Mouse (Mus musculus) thymus, postnatal 0 days (tissue): ENCODE measurements at regions not wholly inside any gene's neighbourhood (a gene's known extent, or its start where the extent isn't known, plus 50 kb on each side); places are given as distances from the start of the nearest gene placed in this dataset.
"Not testable (repeated sequence)": the region's sequence is repeated elsewhere in the genome, so short reads cannot be mapped to it uniquely, and the experiment has no call there.

Source experiments
- DNase-seq: peaks from one replicate; pipeline ENCODE4 v3.0.0-alpha.2; 2015; ENCODE audit warnings: low spot score

- no peak for DNase-seq
These were observed 55.6 kb upstream of the Zfp366 start for GRCm38 (mm10) chr13:99128979-99129378.

- no peak for DNase-seq
These were observed 56.3 kb upstream of the Zfp366 start for GRCm38 (mm10) chr13:99128284-99128691.

- DNase-seq: no peak
These were observed 56.9 kb upstream of the Zfp366 start for GRCm38 (mm10) chr13:99127716-99128115.

- DNase-seq: not testable (repeated sequence)
These were observed 57.7 kb upstream of the Zfp366 start for GRCm38 (mm10) chr13:99126971-99127370.

GRCm38 (mm10) chr13:99126538-99126937, 58.1 kb upstream of the Zfp366 start:
- no peak for DNase-seq

GRCm38 (mm10) chr13:99125946-99126345, 58.7 kb upstream of the Zfp366 start:
- peak; percentile 35 for DNase-seq

GRCm38 (mm10) chr13:99124894-99125570, 59.6 kb upstream of the Zfp366 start:
- DNase-seq: no peak

GRCm38 (mm10) chr13:99124141-99124540, 60.5 kb upstream of the Zfp366 start:
- DNase-seq: no peak

- DNase-seq: no peak
These were observed 61.0 kb upstream of the Zfp366 start for GRCm38 (mm10) chr13:99123476-99124140.

GRCm38 (mm10) chr13:99122539-99122938, 62.1 kb upstream of the Zfp366 start:
- DNase-seq: not testable (repeated sequence)

- no peak for DNase-seq
These were observed 63.5 kb upstream of the Zfp366 start for GRCm38 (mm10) chr13:99121096-99121495.

GRCm38 (mm10) chr13:99119941-99120340, 64.7 kb upstream of the Zfp366 start:
- DNase-seq: no peak

GRCm38 (mm10) chr13:99118901-99119300, 65.7 kb upstream of the Zfp366 start:
- DNase-seq: no peak

- DNase-seq: no peak
These were observed 69.1 kb upstream of the Zfp366 start for GRCm38 (mm10) chr13:99115541-99115940.

- DNase-seq: no peak
These were observed 70.1 kb upstream of the Zfp366 start for GRCm38 (mm10) chr13:99114565-99114964.

- DNase-seq: no peak
These were observed 72.8 kb upstream of the Zfp366 start for GRCm38 (mm10) chr13:99111736-99112386.

- no peak for DNase-seq
These were observed 76.6 kb upstream of the Zfp366 start for GRCm38 (mm10) chr13:99107983-99108382.

GRCm38 (mm10) chr13:99102089-99102681, 82.4 kb upstream of the Zfp366 start:
- DNase-seq: no peak

GRCm38 (mm10) chr13:99100430-99101409, 83.9 kb upstream of the Zfp366 start:
- DNase-seq: no peak

- no peak for DNase-seq
These were observed 84.7 kb upstream of the Zfp366 start for GRCm38 (mm10) chr13:99099794-99100429.
